Mouse (Mus musculus) cortical plate, adult 2 months (tissue): ENCODE measurements around the gene 4933434E20Rik.

ENCODE experiments used
- CTCF ChIP-seq: fragments of 200-500 bp; IDR thresholded peaks from 2 replicates; pipeline ENCODE4 v1.5.1; 2011; ENCODE audit warnings: mild to moderate bottlenecking, control low read depth, low read length; ENCODE audit not compliant: insufficient read depth; ENCODE audit errors: extremely low read depth
- POLR2A ChIP-seq: fragments of 200-500 bp; IDR thresholded peaks from 2 replicates; pipeline ENCODE4 v1.6.1; 2011; ENCODE audit warnings: mild to moderate bottlenecking, low read length, control low read depth; ENCODE audit not compliant: insufficient read depth; ENCODE audit errors: extremely low read depth

- TF ChIP-seq POLR2A (no peak), CTCF (no peak)
Measured at GRCm38 (mm10) chr3:90078224-90078623, 26.8 kb downstream of the 4933434E20Rik start.
